Mouse (Mus musculus) forebrain, embryonic 11.5 days (tissue): ENCODE measurements at regions not wholly inside any gene's neighbourhood (a gene's known extent, or its start where the extent isn't known, plus 50 kb on each side); places are given as distances from the start of the nearest gene placed in this dataset.

Experiments
- ATAC-seq: fragments of 200-750 bp; cut with Nextera tagmentation; replicated peaks from 2 replicates; pipeline ENCODE4 v1.8.0; 2017; ENCODE audit warnings: moderate TSS enrichment; ENCODE audit not compliant: low FRiP score
- DNase-seq: peaks from one replicate; pipeline ENCODE4 v3.0.0-alpha.2; 2017; ENCODE audit warnings: low spot score
- H3K27ac ChIP-seq: fragments of 300-500 bp; sonication (generic); 2 replicates; pipeline ENCODE4 v1.5.1; 2014; ENCODE audit warnings: low read depth, low read length
- H3K27me3 ChIP-seq: fragments of 300-500 bp; sonication (generic); 2 replicates; pipeline ENCODE4 v1.6.1; 2014; ENCODE audit warnings: mild to moderate bottlenecking, low read length, mixed read lengths; ENCODE audit not compliant: control insufficient read depth, insufficient read depth
- H3K36me3 ChIP-seq: fragments of 300-500 bp; sonication (generic); 2 replicates; pipeline ENCODE4 v1.6.1; 2014; ENCODE audit warnings: mild to moderate bottlenecking, low read length, moderate library complexity, mixed read lengths; ENCODE audit not compliant: control insufficient read depth, insufficient read depth
- H3K4me1 ChIP-seq: fragments of 300-500 bp; sonication (generic); replicated peaks from 2 replicates; pipeline ENCODE4 v1.6.1; 2014; ENCODE audit warnings: low read length, mixed read lengths; ENCODE audit not compliant: control insufficient read depth, insufficient read depth
- H3K4me2 ChIP-seq: fragments of 300-500 bp; sonication (generic); 2 replicates; pipeline ENCODE4 v1.6.1; 2014; ENCODE audit warnings: low read depth, mild to moderate bottlenecking, low read length, moderate library complexity, mixed read lengths; ENCODE audit not compliant: severe bottlenecking
- H3K4me3 ChIP-seq: fragments of 300-500 bp; sonication (generic); 2 replicates; pipeline ENCODE4 v1.5.1; 2014; ENCODE audit warnings: low read depth, low read length
- H3K9ac ChIP-seq: fragments of 300-500 bp; sonication (generic); 2 replicates; pipeline ENCODE4 v1.6.1; 2014; ENCODE audit warnings: low read length
- H3K9me3 ChIP-seq: fragments of 300-500 bp; sonication (generic); 2 replicates; pipeline ENCODE4 v1.6.1; 2016; ENCODE audit warnings: low read length, mixed read lengths; ENCODE audit not compliant: control insufficient read depth
- WGBS: fragments of 180-500 bp; shearing (Covaris S2); extraction: QIAGEN DNeasy Blood & Tissue Kit; methylation state at CpG from one replicate; pipeline ENCODE4 v1.1.7; 2014; 5-methylcytosine and 5-hydroxymethylcytosine counted together

- ATAC-seq (no peak), DNase-seq (no peak)
- Histone ChIP-seq H3K4me2 (no peak overlapping the region), H3K4me3 (no peak overlapping the region), H3K4me1 (0 out of 2 replicates have a peak, but pooled peaks cover 3% of the 10 kb centered on the region), H3K36me3 (no peaks in the 10 kb centered on the region), H3K9ac (no peak overlapping the region), H3K27ac (no peak overlapping the region), H3K27me3 (no peaks in the 10 kb centered on the region), H3K9me3 (no peaks in the 10 kb centered on the region)
- 89% methylated on average over 1 of the region's 1 CpGs for WGBS
Observed at GRCm38 (mm10) chr6:49712980-49713379, 109.5 kb upstream of the Npy start.

GRCm38 (mm10) chr6:49716520-49716919, 106.0 kb upstream of the Npy start:
- Histone ChIP-seq H3K4me1 (0 out of 2 replicates have a peak, but pooled peaks cover 3% of the 10 kb centered on the region), H3K9ac (no peak overlapping the region), H3K36me3 (no peaks in the 10 kb centered on the region), H3K27me3 (no peaks in the 10 kb centered on the region), H3K4me2 (no peak overlapping the region), H3K27ac (no peak overlapping the region), H3K4me3 (no peak overlapping the region), H3K9me3 (no peaks in the 10 kb centered on the region)
- DNase-seq (no peak), ATAC-seq (no peak)
- 3% methylated on average over 2 of the region's 2 CpGs for WGBS

- H3K27ac ChIP-seq, result no peak overlapping the region
- no peak for DNase-seq
- no peak overlapping the region for H3K4me3 ChIP-seq
- 0 out of 2 replicates have a peak, but pooled peaks cover 3% of the 10 kb centered on the region for H3K4me1 ChIP-seq
- no peaks in the 10 kb centered on the region for H3K9me3 ChIP-seq
- no peaks in the 10 kb centered on the region for H3K36me3 ChIP-seq
- no peaks in the 10 kb centered on the region for H3K27me3 ChIP-seq
- WGBS, result 11% methylated on average over 1 of the region's 1 CpGs
- ATAC-seq, result no peak
- H3K9ac ChIP-seq, result no peak overlapping the region
- H3K4me2 ChIP-seq, result no peak overlapping the region
Observed at GRCm38 (mm10) chr6:49716945-49717344, 105.6 kb upstream of the Npy start.

GRCm38 (mm10) chr6:49733191-49733590, 89.3 kb upstream of the Npy start:
- Histone ChIP-seq H3K4me2 (no peak overlapping the region), H3K9me3 (no peaks in the 10 kb centered on the region), H3K27me3 (no peaks in the 10 kb centered on the region), H3K4me3 (no peak overlapping the region), H3K9ac (no peak overlapping the region), H3K36me3 (no peaks in the 10 kb centered on the region), H3K27ac (no peak overlapping the region), H3K4me1 (no peaks in the 10 kb centered on the region)
- 84% methylated on average over 5 of the region's 5 CpGs for WGBS
- DNase-seq (no peak), ATAC-seq (no peak)

GRCm38 (mm10) chr6:49743157-49743556, 79.4 kb upstream of the Npy start:
- no peaks in the 10 kb centered on the region for H3K9me3 ChIP-seq
- H3K9ac ChIP-seq, result no peak overlapping the region
- no peaks in the 10 kb centered on the region for H3K27me3 ChIP-seq
- DNase-seq (no peak), ATAC-seq (no peak)
- no peak overlapping the region for H3K4me3 ChIP-seq
- no peak overlapping the region for H3K4me2 ChIP-seq
- H3K36me3 ChIP-seq, result no peaks in the 10 kb centered on the region
- no peaks in the 10 kb centered on the region; the same call in 1 of the 2 replicates for H3K4me1 ChIP-seq
- no peak overlapping the region for H3K27ac ChIP-seq
- WGBS, result 89% methylated on average over 3 of the region's 3 CpGs

GRCm38 (mm10) chr6:49745301-49745700, 77.2 kb upstream of the Npy start:
- no peaks in the 10 kb centered on the region for H3K36me3 ChIP-seq
- no peaks in the 10 kb centered on the region for H3K9me3 ChIP-seq
- H3K4me1 ChIP-seq, result no peaks in the 10 kb centered on the region; the same call in 1 of the 2 replicates
- H3K9ac ChIP-seq, result no peak overlapping the region
- H3K27ac ChIP-seq, result no peak overlapping the region
- ATAC-seq (no peak), DNase-seq (no peak)
- H3K4me2 ChIP-seq, result no peak overlapping the region
- WGBS, result 48% methylated on average over 4 of the region's 4 CpGs
- H3K4me3 ChIP-seq, result no peak overlapping the region
- H3K27me3 ChIP-seq, result no peaks in the 10 kb centered on the region

DNA sequence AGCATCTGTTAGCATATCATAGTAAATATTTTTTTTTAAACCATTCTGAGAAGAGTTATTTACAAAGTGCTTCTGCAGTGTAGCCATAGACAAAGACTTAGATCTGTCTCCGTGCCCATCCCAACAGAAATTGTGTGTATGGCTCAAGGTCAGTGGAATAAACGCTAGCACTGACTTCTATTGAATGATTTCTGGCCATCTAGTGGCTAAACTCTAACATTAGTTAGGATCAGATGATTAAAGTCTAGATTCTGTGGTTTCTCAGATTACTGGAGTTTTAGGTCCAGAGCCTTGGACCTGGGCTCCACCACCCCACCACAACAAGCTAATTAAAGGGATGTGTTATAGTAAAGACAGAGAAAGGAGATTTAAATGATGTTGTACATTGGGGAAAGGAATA, 72.0 kb upstream of the Npy start:
- no peak overlapping the region for H3K4me3 ChIP-seq
- H3K36me3 ChIP-seq, result no peaks in the 10 kb centered on the region
- H3K4me2 ChIP-seq, result no peak overlapping the region
- no peak overlapping the region for H3K9ac ChIP-seq
- H3K4me1 ChIP-seq, result no peaks in the 10 kb centered on the region
- WGBS, result 64% methylated on average over 2 of the region's 2 CpGs
- no peaks in the 10 kb centered on the region for H3K9me3 ChIP-seq
- no peaks in the 10 kb centered on the region for H3K27me3 ChIP-seq
- no peak overlapping the region for H3K27ac ChIP-seq
- ATAC-seq, result no peak
- DNase-seq, result no peak

GRCm38 (mm10) chr6:49759614-49760013, 62.9 kb upstream of the Npy start:
- Histone ChIP-seq H3K4me2 (no peak overlapping the region), H3K36me3 (no peaks in the 10 kb centered on the region), H3K4me1 (no peaks in the 10 kb centered on the region), H3K9ac (no peak overlapping the region), H3K4me3 (no peak overlapping the region), H3K27ac (no peak overlapping the region), H3K9me3 (no peaks in the 10 kb centered on the region), H3K27me3 (no peaks in the 10 kb centered on the region)
- ATAC-seq (no peak), DNase-seq (no peak)
- WGBS, result 85% methylated on average over 6 of the region's 6 CpGs

GRCm38 (mm10) chr6:49764746-49765145, 57.8 kb upstream of the Npy start:
- H3K9me3 ChIP-seq, result no peaks in the 10 kb centered on the region
- no peak overlapping the region for H3K4me2 ChIP-seq
- no peak overlapping the region for H3K27ac ChIP-seq
- WGBS, result 90% methylated on average over 4 of the region's 4 CpGs
- no peak for ATAC-seq
- no peak overlapping the region for H3K9ac ChIP-seq
- H3K27me3 ChIP-seq, result no peaks in the 10 kb centered on the region
- no peaks in the 10 kb centered on the region for H3K4me1 ChIP-seq
- no peak overlapping the region for H3K4me3 ChIP-seq
- no peak for DNase-seq
- H3K36me3 ChIP-seq, result no peaks in the 10 kb centered on the region
